Mouse (Mus musculus) liver, postnatal 0 days (tissue): ENCODE data around the gene Angptl2. TPM values are rescaled to one million over a fixed set of nuclear protein-coding genes. Genes with fewer than 3 reads are reported as not detected.
A peak's percentile ranks its signal among the peaks of the same experiment; 100 is the strongest.

Experiments
- ATAC-seq: fragments of 200-750 bp; cut with Nextera tagmentation; 2 replicates; pipeline ENCODE4 v1.8.0; 2017; ENCODE audit warnings: mild to moderate bottlenecking, moderate library complexity
- DNase-seq: peaks from one replicate; pipeline ENCODE4 v3.0.0-alpha.2; 2016
- H3K27ac ChIP-seq: fragments of 300-500 bp; sonication (generic); 2 replicates; pipeline ENCODE4 v1.5.1; 2014; ENCODE audit warnings: antibody characterized with exemption, moderate library complexity, mild to moderate bottlenecking, low read depth
- H3K27me3 ChIP-seq: fragments of 300-500 bp; sonication (generic); 2 replicates; pipeline ENCODE4 v1.6.1; 2014; ENCODE audit warnings: low read length, control low read depth, mixed read lengths; ENCODE audit not compliant: insufficient read depth
- H3K36me3 ChIP-seq: fragments of 300-500 bp; sonication (generic); replicated peaks from 2 replicates; pipeline ENCODE4 v1.6.1; 2014; ENCODE audit warnings: mild to moderate bottlenecking, control low read depth, low read length, moderate library complexity, mixed read lengths; ENCODE audit not compliant: insufficient read depth
- H3K4me1 ChIP-seq: fragments of 300-500 bp; sonication (generic); 2 replicates; pipeline ENCODE4 v1.6.1; 2014; ENCODE audit warnings: antibody characterized with exemption, mild to moderate bottlenecking, control low read depth; ENCODE audit not compliant: insufficient read depth
- H3K4me2 ChIP-seq: fragments of 300-500 bp; sonication (generic); 2 replicates; pipeline ENCODE4 v1.6.1; 2014; ENCODE audit warnings: low read depth, mild to moderate bottlenecking, low read length, moderate library complexity, mixed read lengths
- H3K4me3 ChIP-seq: fragments of 300-500 bp; sonication (generic); 2 replicates; pipeline ENCODE4 v1.5.1; 2014; ENCODE audit warnings: low read depth, low read length
- H3K9ac ChIP-seq: fragments of 300-500 bp; sonication (generic); replicated peaks from 2 replicates; pipeline ENCODE4 v1.6.1; 2014; ENCODE audit warnings: mild to moderate bottlenecking, moderate library complexity
- H3K9me3 ChIP-seq: fragments of 300-500 bp; sonication (generic); 2 replicates; pipeline ENCODE4 v1.6.1; 2016; ENCODE audit warnings: mild to moderate bottlenecking, control low read depth, low read length, mixed read lengths
- CTCF ChIP-seq: sonication (generic); IDR thresholded peaks from 2 replicates; pipeline ENCODE4 v1.5.1; 2016; ENCODE audit warnings: antibody characterized with exemption, low read depth
- EP300 ChIP-seq: IDR thresholded peaks from 2 replicates; pipeline ENCODE4 v1.6.1; 2016; ENCODE audit warnings: antibody characterized with exemption, low read depth, mild to moderate bottlenecking
- WGBS: fragments of 180-500 bp; shearing (Covaris S2); extraction: QIAGEN DNeasy Blood & Tissue Kit; methylation state at CpG from one replicate; pipeline ENCODE4 v1.1.7; 2014; ENCODE audit not compliant: insufficient replicate concordance; 5-methylcytosine and 5-hydroxymethylcytosine counted together
- polyA plus RNA-seq: library from polyadenylated mRNA; unstranded; fragments of >200 nt; fragmentation: Nextera tagmentation; extraction: Ambion mirVana; gene quantifications from 2 replicates; pipeline ENCODE4 v1.2.1, GENCODE M21; 2015

Gene Angptl2
- polyA plus RNA-seq, 1 experiment from 2014 or later, result 3.8 TPM

DNA sequence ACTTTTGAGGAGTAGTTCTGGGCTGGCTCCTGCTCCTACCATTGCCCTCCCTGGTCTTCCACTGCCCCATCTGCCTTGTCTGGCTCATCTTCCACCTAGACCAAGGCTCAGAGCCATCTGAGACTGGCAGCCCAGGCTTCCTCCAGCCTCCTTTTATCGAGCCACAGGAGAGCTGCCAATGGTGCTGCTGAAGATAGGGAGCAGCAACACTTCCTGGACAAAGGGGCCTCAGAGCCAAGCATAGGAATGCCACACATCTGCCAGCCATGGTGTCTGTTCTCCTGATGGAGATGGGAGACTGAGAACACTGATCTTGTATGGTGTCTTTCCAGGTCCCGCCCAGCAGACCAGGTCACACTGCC lies 53.2 kb downstream of the Angptl2 start:
- Histone ChIP-seq H3K9ac (no peak overlapping the region), H3K4me2 (no peak overlapping the region), H3K4me1 (peaks cover 9% of the 10 kb centered on the region), H3K36me3 (no peaks in the 10 kb centered on the region), H3K27ac (no peak overlapping the region), H3K4me3 (no peak overlapping the region), H3K9me3 (no peaks in the 10 kb centered on the region), H3K27me3 (no peaks in the 10 kb centered on the region)
- ATAC-seq, result no peak
- no peak for DNase-seq
- no peak for TF ChIP-seq CTCF
- TF ChIP-seq EP300, result no peak
- 64% methylated on average over 2 of the region's 2 CpGs for WGBS

DNA sequence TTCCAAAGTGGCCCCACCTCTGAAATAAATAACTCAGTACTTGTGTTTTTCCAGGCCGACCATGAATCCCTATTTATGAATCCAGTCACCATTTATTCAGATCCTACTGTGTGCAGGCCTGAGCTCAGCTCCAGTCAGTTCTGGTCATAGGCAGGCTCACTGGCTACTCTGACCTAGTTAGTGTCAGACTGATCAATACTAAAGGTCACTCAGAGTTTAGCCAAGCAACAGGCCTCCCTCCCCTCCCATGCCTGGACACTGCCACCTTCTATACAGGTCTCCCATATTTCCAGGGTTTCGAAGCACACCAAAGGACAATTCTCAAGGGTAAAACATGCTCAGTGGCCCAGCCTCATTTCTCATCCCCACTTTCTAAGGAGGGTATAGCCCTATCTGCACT lies 54.7 kb downstream of the Angptl2 start:
- Histone ChIP-seq H3K9ac (no peak overlapping the region), H3K9me3 (no peaks in the 10 kb centered on the region), H3K4me2 (no peak overlapping the region), H3K4me1 (peaks cover 9% of the 10 kb centered on the region), H3K27me3 (no peaks in the 10 kb centered on the region), H3K4me3 (no peak overlapping the region), H3K36me3 (no peaks in the 10 kb centered on the region), H3K27ac (no peak overlapping the region)
- TF ChIP-seq CTCF (no peak), EP300 (no peak)
- DNase-seq (no peak), ATAC-seq (peak; percentile 94)
- WGBS, result 61% methylated on average over 2 of the region's 2 CpGs

- 68% methylated on average over 1 of the region's 1 CpGs for WGBS
- no peaks in the 10 kb centered on the region for H3K27me3 ChIP-seq
Observed at GRCm38 (mm10) chr2:33271511-33271910, 55.6 kb downstream of the Angptl2 start.

DNA sequence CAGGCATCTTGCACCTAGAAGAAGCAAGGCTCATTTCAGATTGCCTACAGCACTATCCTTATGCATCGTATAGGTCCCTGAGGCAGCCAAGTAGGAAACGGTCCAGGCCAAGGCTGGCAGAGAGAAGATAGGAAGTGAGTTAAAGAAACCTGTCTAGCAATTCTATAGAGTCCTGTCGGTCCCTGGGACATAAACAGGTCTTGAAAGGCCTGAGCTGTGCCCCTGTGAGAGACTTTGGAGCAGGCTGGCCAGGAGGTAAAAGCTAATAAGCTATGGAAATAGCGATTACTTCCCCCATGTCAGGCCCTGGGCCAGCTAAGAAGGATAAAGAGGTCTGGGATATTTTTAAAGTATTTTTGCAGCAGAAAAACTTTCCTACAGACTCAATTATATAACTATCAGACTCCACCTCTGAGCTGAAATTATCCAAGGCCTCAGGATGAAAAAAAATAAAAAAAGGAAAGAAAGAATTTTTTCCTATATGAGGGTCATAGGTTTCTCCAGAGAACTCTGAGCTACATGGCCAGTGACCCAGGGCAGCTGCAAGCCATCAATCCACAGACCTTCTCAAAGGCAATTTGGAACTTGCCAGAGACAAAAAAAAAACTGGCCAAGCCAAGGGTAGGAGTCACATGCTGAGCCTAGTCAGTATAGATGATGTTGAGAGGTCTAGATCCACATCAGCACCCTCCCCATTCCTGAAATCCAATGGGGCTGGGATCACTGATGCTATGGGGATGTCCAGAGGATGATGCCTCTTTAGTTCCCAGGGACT lies 57.0 kb downstream of the Angptl2 start:
- ATAC-seq (no peak), DNase-seq (no peak)
- no peak overlapping the region for H3K4me3 ChIP-seq
- H3K36me3 ChIP-seq, result no peaks in the 10 kb centered on the region
- H3K4me1 ChIP-seq, result peaks cover 9% of the 10 kb centered on the region
- H3K27me3 ChIP-seq, result no peaks in the 10 kb centered on the region
- TF ChIP-seq EP300 (no peak), CTCF (no peak)
- no peaks in the 10 kb centered on the region for H3K9me3 ChIP-seq
- H3K27ac ChIP-seq, result no peak overlapping the region
- WGBS, result 66% methylated on average over 4 of the region's 4 CpGs
- H3K4me2 ChIP-seq, result no peak overlapping the region
- no peak overlapping the region for H3K9ac ChIP-seq

More at GRCm38 (mm10) chr2:33271511-33271910, 55.6 kb downstream of the Angptl2 start:
- no peak overlapping the region for H3K9ac ChIP-seq
- TF ChIP-seq EP300 (no peak), CTCF (no peak)
- no peak overlapping the region for H3K27ac ChIP-seq
- DNase-seq, result no peak
- H3K36me3 ChIP-seq, result no peaks in the 10 kb centered on the region
- no peak overlapping the region for H3K4me3 ChIP-seq
- no peaks in the 10 kb centered on the region for H3K9me3 ChIP-seq
- peaks cover 9% of the 10 kb centered on the region for H3K4me1 ChIP-seq
- no peak for ATAC-seq
- H3K4me2 ChIP-seq, result no peak overlapping the region

DNA sequence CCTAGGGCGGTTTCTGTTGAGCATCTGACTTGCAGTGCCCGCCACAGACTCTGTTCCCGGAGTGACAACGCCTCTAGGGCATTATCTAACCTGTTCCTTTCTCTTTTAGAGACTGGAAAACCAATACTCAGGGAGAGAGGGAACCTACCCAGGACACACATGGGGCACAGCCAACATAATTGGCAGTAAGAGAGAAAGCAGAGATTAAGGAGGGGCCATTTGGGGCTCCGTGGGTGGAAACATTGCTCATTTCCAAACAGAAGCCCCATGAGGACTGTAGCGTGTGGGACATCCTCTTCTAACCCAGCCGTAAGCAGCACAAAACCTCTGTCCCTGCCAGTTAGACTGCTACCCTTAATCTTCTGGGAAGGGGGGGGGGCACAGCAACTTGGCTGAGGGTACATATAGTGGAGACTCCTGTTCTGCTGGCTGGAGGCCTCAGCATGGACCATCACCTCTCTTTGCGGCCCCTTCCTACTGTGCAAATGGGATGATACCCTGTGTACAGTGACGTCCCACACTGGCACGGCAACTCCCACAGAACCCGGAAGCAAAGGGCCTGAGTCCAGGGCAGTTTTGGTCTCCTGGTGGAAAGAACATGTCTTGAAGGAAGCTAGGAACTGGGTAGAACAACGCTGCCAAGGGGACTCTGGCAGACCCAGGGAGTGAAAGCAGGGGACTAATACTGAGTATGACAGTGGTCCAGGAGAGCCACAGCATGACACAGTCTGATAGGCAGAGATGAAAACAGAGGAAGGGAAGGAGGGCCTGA lies 59.0 kb downstream of the Angptl2 start:
- Histone ChIP-seq H3K9me3 (no peaks in the 10 kb centered on the region), H3K4me3 (no peak overlapping the region), H3K9ac (no peak overlapping the region), H3K36me3 (no peaks in the 10 kb centered on the region), H3K27me3 (no peaks in the 10 kb centered on the region), H3K4me1 (peaks cover 9% of the 10 kb centered on the region), H3K4me2 (no peak overlapping the region), H3K27ac (no peak overlapping the region)
- no peak for ATAC-seq
- no peak for TF ChIP-seq CTCF
- no peak for TF ChIP-seq EP300
- DNase-seq, result no peak
- WGBS, result 77% methylated on average over 12 of the region's 12 CpGs

DNA sequence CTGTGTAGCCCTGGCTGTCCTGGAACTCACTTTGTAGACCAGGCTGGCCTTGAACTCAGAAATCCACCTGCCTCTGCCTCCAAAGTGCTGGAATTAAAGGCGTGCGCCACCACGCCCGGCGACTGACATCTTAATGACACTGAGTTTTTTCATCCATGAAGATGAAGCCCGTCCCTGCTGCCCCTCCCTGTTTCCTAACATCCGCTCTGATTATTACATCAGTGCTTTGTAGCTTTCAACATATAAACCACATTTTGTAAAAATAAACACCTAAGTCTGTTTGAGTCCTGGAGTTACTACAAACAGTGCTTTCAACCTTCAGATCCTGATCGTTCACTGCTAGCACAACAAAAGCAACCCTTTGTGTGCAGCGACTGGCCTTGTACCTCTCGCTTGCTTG lies 63.9 kb downstream of the Angptl2 start:
- no peak overlapping the region for H3K4me2 ChIP-seq
- DNase-seq (no peak), ATAC-seq (no peak)
- 77% methylated on average over 10 of the region's 10 CpGs for WGBS
- H3K36me3 ChIP-seq, result no peaks in the 10 kb centered on the region
- no peaks in the 10 kb centered on the region for H3K27me3 ChIP-seq
- no peak overlapping the region for H3K27ac ChIP-seq
- no peak overlapping the region for H3K4me3 ChIP-seq
- TF ChIP-seq EP300, result no peak
- no peak for TF ChIP-seq CTCF
- H3K9me3 ChIP-seq, result no peaks in the 10 kb centered on the region
- H3K9ac ChIP-seq, result no peak overlapping the region
- peaks cover 15% of the 10 kb centered on the region for H3K4me1 ChIP-seq
